Mouse (Mus musculus) spleen, adult 2 months (tissue): ENCODE results near the gene Hnrnpa3. TPM values are rescaled to one million over a fixed set of nuclear protein-coding genes. Genes with fewer than 3 reads are reported as not detected.

Source experiments
- DNase-seq, 2 experiments: peaks; one replicate each; pipeline versions ENCODE4 v3.0.0 to v3.0.0-alpha.2; 2012 to 2021; ENCODE audit warnings: low spot score in 2 of 2, low read depth in 1 of 2
- H3K27ac ChIP-seq: fragments of 200-500 bp; 2 replicates; pipeline ENCODE4 v1.5.1; 2012; ENCODE audit warnings: low read length, inconsistent platforms; ENCODE audit not compliant: insufficient read depth
- H3K27me3 ChIP-seq: fragments of 200-500 bp; 2 replicates; pipeline ENCODE4 v1.6.1; 2012; ENCODE audit warnings: mild to moderate bottlenecking, moderate library complexity, low read length, inconsistent platforms; ENCODE audit not compliant: control insufficient read depth, insufficient read depth
- H3K36me3 ChIP-seq: fragments of 200-500 bp; 2 replicates; pipeline ENCODE4 v1.6.1; 2012; ENCODE audit warnings: mild to moderate bottlenecking, low read length, inconsistent platforms; ENCODE audit not compliant: control insufficient read depth, insufficient read depth
- H3K4me1 ChIP-seq: fragments of 200-500 bp; 2 replicates; pipeline ENCODE4 v1.6.1; 2011; ENCODE audit warnings: inconsistent platforms; ENCODE audit not compliant: control insufficient read depth, insufficient read depth, insufficient read length
- H3K4me3 ChIP-seq: fragments of 200-500 bp; 2 replicates; pipeline ENCODE4 v1.5.1; 2011; ENCODE audit warnings: mild to moderate bottlenecking, inconsistent platforms; ENCODE audit not compliant: insufficient read depth, insufficient read length; ENCODE audit errors: extremely low read depth
- CTCF ChIP-seq: fragments of 200-500 bp; IDR thresholded peaks from 2 replicates; pipeline ENCODE4 v1.5.1; 2011; ENCODE audit warnings: mild to moderate bottlenecking, inconsistent platforms; ENCODE audit not compliant: insufficient read depth, insufficient read length, insufficient replicate concordance; ENCODE audit errors: extremely low read depth
- POLR2A ChIP-seq: fragments of 200-500 bp; IDR thresholded peaks from 2 replicates; pipeline ENCODE4 v1.6.1; 2011; ENCODE audit warnings: low read depth, low read length, inconsistent platforms
- whole genome bisulfite sequencing: fragments of 180-500 bp; shearing (Covaris S2); methylation state at CpG from one replicate; pipeline ENCODE4 v1.1.7; 2018; 5-methylcytosine and 5-hydroxymethylcytosine counted together
- polyA plus RNA-seq: library from polyadenylated mRNA; depleted of rRNA; stranded (reverse); fragments of >200 nt; gene quantifications from 2 replicates; pipeline ENCODE4 v1.2.3, GENCODE M21; 2012

Gene Hnrnpa3
- polyA plus RNA-seq, 1 experiment = 15.7 TPM

DNA sequence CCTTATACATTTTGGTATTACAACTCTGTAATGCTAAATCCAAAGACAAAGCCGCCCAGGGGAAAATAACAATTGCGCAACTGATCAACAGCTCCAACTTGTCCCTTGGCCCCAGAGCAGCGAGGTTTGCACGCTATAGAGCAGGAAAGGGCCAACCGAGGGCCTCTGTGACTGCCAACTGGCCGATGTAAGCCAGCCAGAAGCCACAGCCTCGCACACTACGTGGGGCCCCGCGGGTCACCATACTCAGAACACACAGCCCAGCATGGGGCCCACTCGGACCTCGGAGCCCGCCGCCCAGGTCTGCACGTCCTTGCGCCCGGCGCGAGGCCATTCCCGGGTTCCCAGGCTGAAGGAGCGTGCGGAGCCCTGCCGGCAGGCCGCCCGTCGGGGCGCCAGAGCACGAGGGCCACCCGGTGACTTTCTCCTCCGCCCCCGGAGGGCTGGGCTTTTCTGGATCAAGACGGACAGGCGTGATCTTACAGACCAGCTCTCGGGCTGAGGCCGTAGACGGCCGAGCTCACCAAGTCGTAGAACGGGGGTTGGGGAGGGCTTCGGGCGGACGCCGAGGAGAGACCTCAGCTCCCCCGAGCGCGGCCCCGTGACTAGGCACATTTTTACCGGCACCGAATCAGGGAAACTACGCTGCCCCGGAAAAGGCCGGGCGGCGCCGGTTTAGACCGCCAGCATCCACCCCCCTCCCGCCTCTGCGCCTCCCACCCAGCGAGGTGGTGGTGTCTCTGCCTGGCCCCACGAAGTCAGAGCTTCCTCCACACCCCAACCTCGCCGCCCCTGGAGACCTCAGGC is 44.5 kb downstream of the Hnrnpa3 start:
- H3K4me1 ChIP-seq = peaks cover 5% of the 10 kb centered on the region
- peak overlapping the region; percentile 98 for H3K27ac ChIP-seq
- no peak for TF ChIP-seq CTCF
- TF ChIP-seq POLR2A = peak; percentile 50
- no peaks in the 10 kb centered on the region for H3K36me3 ChIP-seq
- under 1% methylated on average over 62 of the region's 62 CpGs for WGBS
- peak overlapping the region; percentile 99 for H3K4me3 ChIP-seq
- DNase-seq = peak; percentile 72 to 88
- no peaks in the 10 kb centered on the region for H3K27me3 ChIP-seq

DNA sequence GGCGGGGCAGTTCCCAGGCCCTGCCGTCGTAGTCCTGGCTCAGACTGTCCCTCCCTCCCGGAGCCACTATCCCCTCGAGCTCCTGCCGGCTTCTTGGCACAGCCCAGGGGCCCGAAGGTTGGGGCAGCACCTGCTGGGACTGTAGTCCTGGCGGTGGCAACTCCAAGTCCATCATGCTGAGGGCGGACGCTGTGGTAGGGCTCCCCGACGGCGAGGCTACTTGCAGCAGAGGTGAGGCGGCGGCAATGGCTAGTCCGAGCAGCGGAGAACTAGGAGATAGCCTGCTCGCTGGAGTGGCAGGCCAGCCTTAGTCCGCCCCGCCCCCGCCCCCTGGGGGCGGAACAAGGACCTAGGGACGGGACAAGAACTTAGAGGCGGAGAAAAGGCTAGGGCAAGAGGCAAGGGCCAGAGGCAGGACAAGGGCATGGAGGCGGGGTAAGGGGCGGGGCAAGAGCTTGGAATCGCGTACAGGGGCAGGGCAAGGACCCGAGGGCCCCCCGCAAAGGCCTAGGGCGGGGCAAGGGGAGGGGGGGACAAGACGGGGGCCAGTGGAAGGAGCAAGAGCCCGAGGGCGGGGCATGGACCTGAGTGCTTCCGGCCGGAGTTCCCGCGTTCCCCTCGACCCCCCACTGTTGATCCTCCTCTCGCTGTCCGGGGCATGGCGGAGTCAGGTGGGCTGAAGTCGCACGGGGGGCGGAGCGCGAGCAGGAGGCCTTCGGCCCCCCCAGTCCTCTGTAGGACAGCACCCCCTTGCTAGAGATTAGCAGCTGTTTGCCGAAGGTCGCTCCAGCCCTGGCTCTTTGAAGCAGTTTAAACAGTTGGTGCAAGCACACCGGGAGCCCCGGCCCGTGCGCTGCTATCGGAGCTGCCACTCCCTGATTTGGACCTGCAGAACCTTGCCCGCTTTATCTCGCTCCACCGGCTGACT is 45.4 kb downstream of the Hnrnpa3 start, which contains the start of gene Nfe2l2:
Nfe2l2 (minus strand) TSS at position 408 of the 928 bp plus-strand sequence.
- Histone ChIP-seq H3K36me3 (no peaks in the 10 kb centered on the region), H3K27me3 (no peaks in the 10 kb centered on the region), H3K4me3 (peak within 1 kb of the TSS; percentile 99), H3K4me1 (peaks cover 5% of the 10 kb centered on the region), H3K27ac (peak within 1 kb of the TSS; percentile 98)
- TF ChIP-seq POLR2A (peak; percentile 94), CTCF (no peak)
- peak; percentile 94 to 99 for DNase-seq
- under 1% methylated on average over 58 of the region's 58 CpGs for WGBS

GRCm38 (mm10) chr2:75705162-75705752 is 46.2 kb downstream of the Hnrnpa3 start:
- TF ChIP-seq POLR2A = no peak
- no peak for TF ChIP-seq CTCF
- no peaks in the 10 kb centered on the region for H3K36me3 ChIP-seq
- 11% methylated on average over 19 of the region's 19 CpGs for WGBS
- H3K4me3 ChIP-seq = peak overlapping the region; percentile 99
- no peak for DNase-seq
- peak overlapping the region; percentile 94 for H3K27ac ChIP-seq
- H3K27me3 ChIP-seq = no peaks in the 10 kb centered on the region
- peaks cover 5% of the 10 kb centered on the region for H3K4me1 ChIP-seq

DNA sequence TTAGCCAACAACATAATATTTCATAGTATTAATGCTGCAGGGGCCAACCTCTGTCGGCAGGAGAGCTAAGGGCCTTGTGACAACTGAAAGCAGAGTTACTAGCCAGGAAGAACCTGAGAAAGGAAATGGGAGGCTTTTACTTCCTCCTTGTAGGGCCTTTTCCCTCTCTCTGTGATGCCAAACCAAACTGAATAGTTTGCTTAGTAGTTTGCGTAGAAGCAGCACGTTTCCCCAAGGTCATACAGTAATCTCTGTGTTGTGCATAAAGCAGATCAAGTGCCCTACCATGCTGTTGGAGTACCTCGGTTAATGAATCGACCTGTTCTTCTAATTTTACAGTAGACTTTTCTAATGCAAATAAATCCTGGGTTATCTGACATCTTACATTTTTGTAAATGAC is 47.4 kb downstream of the Hnrnpa3 start:
- WGBS = 34% methylated on average over 5 of the region's 5 CpGs
- TF ChIP-seq CTCF = no peak
- TF ChIP-seq POLR2A = no peak
- Histone ChIP-seq H3K4me1 (peaks cover 5% of the 10 kb centered on the region), H3K27me3 (no peaks in the 10 kb centered on the region), H3K36me3 (no peaks in the 10 kb centered on the region), H3K4me3 (no peak overlapping the region), H3K27ac (no peak overlapping the region)
- DNase-seq = no peak

DNA sequence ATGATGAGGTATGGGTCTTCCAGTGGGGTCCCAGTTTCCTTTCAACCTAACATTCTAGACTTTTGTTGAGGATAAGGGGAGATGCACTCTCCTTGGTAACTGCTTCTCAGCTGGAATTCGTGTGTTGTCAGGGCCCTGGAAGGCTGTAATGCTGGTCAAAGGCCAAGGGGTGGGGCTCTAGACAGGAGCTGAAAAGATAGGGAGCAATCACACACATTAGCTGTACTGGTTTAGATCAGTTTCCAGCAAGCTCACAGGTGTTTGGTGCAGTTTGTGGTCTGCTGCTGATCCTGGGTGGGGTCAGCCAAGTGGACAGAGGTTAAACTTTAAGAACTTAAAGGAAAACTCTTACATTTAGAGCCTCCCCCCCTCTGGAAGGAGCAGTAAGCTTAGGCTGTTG is 48.4 kb downstream of the Hnrnpa3 start:
- TF ChIP-seq CTCF (no peak), POLR2A (no peak)
- Histone ChIP-seq H3K27me3 (no peaks in the 10 kb centered on the region), H3K27ac (no peak overlapping the region), H3K36me3 (no peaks in the 10 kb centered on the region), H3K4me1 (peaks cover 3% of the 10 kb centered on the region; the same call in 1 of the 2 replicates), H3K4me3 (no peak overlapping the region)
- 46% methylated on average over 1 of the region's 1 CpGs for WGBS
- no peak for DNase-seq

DNA sequence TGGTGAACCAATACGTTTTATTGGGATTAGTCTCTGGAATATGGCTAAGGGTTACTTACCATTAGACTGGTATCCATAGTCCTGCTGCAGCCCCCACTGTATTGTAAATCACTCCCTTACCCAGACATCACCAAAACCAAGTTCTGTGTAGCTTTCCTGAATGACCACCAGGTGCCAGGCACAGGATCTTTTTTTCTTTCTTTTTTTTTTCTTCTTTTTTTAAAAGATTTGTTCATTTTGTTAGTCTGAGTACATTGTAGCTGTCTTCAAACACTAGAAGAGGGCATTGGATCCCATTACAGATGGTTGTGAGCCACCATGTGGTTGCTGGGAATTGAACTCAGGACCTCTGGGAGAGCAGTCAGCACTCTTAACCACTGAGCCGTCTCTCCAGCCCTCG is 54.0 kb downstream of the Hnrnpa3 start:
- no peaks in the 10 kb centered on the region for H3K27me3 ChIP-seq
- TF ChIP-seq CTCF = no peak
- no peak for TF ChIP-seq POLR2A
- 94% methylated on average over 3 of the region's 3 CpGs for WGBS
- no peak for DNase-seq
- no peak overlapping the region for H3K27ac ChIP-seq
- H3K4me3 ChIP-seq = no peak overlapping the region
- H3K4me1 ChIP-seq = no peaks in the 10 kb centered on the region
- no peaks in the 10 kb centered on the region for H3K36me3 ChIP-seq
